Mouse (Mus musculus) left cerebral cortex, adult 2 months (tissue): ENCODE measurements at regions not wholly inside any gene's neighbourhood (a gene's known extent, or its start where the extent isn't known, plus 50 kb on each side); places are given as distances from the start of the nearest gene placed in this dataset.

Source experiments
- DNase-seq, 2 experiments: peaks; one replicate each; pipeline ENCODE4 v3.0.0; 2021 to 2022; ENCODE audit warnings: low spot score in 2 of 2, mixed read lengths in 1 of 2; ENCODE audit errors: extremely low spot score in 1 of 2
- H3K27ac ChIP-seq: fragments of 200-600 bp; 2 replicates; pipeline ENCODE4 v1.8.1; 2022
- H3K4me3 ChIP-seq: fragments of 200-600 bp; 2 replicates; pipeline ENCODE4 v1.8.1; 2022
- CTCF ChIP-seq: fragments of 200-600 bp; IDR thresholded peaks from 2 replicates; pipeline ENCODE4 v1.8.1; 2022; ENCODE audit warnings: antibody characterized with exemption, mild to moderate bottlenecking, moderate library complexity
- intact Hi-C: fragments of 180-260 bp; cut with DNase I; formaldehyde crosslinking; loops from one replicate; pipeline ENCODE4 v1.15.1; 2025

DNA sequence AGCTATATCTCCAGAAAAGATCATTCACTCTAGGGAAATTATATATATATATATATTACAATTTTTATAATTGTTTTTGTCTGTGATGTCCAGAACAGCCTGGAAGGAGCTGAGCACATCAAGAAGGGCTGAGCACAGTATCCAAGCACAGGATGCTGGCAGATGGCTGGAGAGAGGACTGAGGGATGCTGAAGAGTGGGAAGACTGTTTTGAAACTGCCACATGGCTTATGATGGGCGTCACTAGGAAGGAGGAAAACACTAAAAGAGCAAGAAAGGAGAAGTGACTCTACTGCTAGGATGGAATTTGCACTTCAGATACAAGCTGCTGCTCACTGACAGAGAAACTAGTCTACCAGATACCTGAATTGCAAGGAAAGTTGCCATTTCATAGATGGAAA, 50.4 kb upstream of the Atg10 start:
- Histone ChIP-seq H3K4me3 (no peak overlapping the region), H3K27ac (no peak overlapping the region)
- peak in 1 of 2 experiments; percentile 30 for DNase-seq
- intact Hi-C loops, result no loop called here
- no peak for TF ChIP-seq CTCF

DNA sequence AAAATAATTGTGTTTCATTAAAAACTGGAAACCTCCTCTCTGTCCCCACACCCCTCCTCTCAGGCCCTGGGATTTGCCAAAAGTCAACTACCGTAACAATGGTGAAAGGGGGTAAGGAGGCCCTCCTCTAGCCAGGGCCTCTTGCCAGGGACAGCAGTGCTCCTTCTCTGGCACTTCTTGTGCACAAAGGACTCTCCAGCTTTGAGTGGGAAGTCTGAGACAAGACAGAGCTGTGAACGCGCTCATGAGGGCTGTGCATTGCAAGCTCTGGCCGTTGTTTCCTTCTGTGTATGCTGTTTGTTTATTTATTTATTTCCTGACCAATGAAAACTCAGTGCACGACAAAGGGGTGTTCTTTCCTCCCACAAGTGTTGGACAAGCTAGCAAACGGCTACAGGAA, 50.8 kb upstream of the Atg10 start:
- TF ChIP-seq CTCF, result no peak
- Histone ChIP-seq H3K27ac (0 out of 2 replicates have a peak overlapping the region, but pooled peaks have one; percentile 29), H3K4me3 (no peak overlapping the region)
- intact Hi-C loops, result no loop called here
- DNase-seq, result peak in 1 of 2 experiments; percentile 20

DNA sequence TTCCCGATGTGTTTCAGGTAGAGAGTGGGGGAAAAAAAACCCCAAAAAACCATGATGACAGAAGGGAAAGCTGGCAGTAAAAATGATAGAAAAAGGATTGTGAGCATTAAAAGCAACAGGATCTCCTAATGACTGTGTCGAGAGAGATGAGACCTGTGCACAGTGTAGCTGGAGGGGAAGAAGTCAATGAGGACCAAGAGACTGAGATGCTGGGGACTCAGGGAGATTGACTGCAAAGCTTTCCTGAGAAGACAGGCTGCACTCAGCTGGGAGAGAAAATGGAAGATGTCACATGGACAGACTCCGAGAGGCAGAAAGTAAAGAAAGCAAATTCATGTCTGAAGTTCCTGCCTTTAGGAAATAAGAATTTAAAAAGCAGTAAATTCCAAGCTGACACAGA, 55.7 kb upstream of the Atg10 start:
- H3K4me3 ChIP-seq, result no peak overlapping the region
- DNase-seq, result no peak
- intact Hi-C loops, result no loop called here
- H3K27ac ChIP-seq, result no peak overlapping the region
- no peak for TF ChIP-seq CTCF

DNA sequence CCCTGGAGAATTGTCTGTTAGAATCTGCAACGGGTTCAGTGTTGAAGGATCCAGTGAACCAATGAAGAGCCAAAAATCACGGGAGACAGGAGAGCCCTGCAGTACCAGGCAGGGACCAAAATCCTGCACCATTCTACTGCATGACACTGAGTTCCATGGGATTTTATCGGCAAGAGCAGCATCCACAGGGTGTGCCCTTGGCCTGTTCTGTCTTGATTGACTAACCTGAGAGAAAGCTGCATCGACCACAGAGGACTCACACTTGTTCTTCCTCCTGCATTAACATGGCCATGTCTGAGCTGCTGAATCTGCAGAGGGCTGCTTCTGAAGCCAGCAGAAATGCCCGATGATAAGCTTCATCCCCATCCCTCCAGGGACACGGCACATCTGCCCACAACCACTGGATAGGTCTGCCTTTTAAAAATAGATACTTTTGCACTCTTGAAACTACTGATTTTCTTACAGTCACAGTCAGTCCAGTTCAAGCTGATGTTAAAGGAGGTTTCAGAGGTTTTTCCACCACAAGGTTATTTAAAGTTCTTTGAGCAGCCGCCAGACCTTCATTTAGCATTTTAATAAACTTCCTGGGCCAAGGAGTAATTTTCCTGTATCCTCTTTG, 71.9 kb upstream of the Atg10 start:
- Histone ChIP-seq H3K4me3 (no peak overlapping the region), H3K27ac (no peak overlapping the region)
- intact Hi-C loops, result no loop called here
- no peak for DNase-seq
- no peak for TF ChIP-seq CTCF

DNA sequence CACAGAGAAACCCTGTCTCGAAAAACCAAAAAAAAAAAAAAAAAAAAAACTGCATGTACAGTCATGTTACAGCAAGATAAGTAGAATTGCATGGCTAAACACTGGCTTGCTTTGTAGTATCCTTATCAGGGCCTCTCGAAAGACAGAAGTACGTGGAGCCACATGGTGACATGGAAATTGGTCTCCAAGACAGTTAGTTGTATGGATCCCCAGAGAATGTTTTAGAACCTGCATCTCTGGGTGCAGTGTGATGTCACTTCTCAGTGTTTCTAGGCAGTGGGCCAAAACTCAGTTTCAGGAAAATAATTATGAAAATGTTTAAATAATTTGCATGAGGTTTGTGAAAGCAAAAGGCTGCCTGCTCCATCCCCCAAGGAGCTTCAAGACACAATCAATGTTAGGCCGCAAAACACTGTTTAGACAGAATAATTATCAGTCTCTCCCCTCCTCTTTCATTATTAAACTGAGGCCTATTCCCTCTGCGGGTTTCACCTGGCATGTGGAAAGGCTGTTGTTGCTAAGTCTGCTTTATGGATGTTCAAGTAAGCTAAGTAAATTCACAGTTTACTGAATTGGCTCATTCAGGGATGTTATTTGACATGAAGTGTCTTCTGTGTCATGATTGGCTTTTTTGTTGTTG, 72.9 kb upstream of the Atg10 start:
- TF ChIP-seq CTCF, result no peak
- no peak overlapping the region for H3K27ac ChIP-seq
- H3K4me3 ChIP-seq, result no peak overlapping the region
- no peak for DNase-seq
- intact Hi-C loops, result no loop called here

DNA sequence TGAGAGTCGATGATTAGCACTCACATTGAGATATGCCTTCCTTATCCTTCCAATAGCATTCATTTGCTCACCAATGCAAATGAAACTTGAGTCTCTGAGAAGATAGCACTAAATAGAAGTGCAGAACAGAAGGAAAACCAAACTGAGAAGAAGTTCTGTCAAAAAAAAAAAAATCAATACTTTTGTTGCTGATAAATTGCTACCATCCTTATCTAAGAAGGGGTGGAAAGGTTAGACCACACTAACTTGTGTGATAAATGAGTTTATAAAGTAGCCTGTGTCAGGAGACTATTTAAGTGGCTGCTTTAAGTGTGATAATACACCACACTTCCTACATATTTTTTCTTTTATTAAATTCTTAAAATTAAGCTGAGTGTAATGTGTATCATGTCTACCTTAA, 78.1 kb upstream of the Atg10 start:
- no peak for TF ChIP-seq CTCF
- DNase-seq, result no peak
- H3K4me3 ChIP-seq, result no peak overlapping the region
- H3K27ac ChIP-seq, result no peak overlapping the region
- intact Hi-C loops, result no loop called here

DNA sequence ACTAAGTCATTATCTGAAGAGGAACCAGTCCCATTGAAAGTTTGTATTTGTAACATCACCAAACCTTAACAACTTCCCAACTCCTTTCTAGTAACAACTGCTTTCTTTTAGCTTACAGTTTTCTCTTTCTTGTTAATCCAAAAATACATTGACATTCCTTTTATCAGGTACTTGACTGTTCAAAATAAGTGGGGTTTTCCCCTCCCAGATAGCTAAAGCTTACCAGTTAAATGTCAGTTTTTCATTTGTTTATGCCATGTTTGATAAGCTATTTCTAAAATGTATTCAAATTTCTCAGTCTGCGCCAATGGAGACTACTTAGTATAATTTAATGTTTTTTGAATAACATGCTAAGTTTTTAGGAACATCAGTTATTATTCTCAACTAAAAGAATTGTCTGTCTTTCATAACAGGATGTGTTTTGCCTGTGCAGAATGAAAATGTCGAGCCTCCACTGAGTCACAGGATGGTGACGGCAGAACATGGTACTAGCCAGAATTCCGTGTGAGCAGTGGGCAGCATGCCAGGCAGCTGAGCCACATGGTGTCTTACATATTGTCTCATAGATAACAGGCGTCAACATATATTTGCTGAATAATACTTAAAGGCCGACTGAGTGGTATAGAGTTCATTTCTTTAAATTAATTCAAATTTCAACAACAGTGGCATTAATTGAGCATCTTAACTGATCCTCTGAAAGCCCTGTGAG, 82.1 kb upstream of the Atg10 start:
- intact Hi-C loops, result no loop called here
- peak; percentile 17 to 31 for DNase-seq
- Histone ChIP-seq H3K4me3 (no peak overlapping the region), H3K27ac (no peak overlapping the region)
- TF ChIP-seq CTCF, result no peak

DNA sequence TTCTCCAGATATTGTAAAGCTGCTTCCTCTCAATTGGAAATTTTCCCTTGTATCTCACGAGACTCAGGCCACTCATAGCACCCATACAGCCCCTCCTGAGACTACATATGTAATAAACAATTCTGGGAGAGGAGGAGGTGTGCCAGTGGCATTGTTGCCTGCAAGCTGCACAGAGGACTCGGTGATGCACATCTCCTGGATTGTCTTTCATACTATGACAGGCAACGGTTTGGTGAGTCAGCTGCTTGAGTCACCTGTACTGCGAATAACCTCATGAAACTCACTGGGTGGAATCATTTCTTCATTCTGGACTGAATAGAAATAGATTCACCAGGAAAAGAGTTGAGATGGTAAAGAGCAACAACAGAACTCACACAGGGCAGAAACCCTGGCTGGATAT, 82.8 kb upstream of the Atg10 start:
- no peak for TF ChIP-seq CTCF

DNA sequence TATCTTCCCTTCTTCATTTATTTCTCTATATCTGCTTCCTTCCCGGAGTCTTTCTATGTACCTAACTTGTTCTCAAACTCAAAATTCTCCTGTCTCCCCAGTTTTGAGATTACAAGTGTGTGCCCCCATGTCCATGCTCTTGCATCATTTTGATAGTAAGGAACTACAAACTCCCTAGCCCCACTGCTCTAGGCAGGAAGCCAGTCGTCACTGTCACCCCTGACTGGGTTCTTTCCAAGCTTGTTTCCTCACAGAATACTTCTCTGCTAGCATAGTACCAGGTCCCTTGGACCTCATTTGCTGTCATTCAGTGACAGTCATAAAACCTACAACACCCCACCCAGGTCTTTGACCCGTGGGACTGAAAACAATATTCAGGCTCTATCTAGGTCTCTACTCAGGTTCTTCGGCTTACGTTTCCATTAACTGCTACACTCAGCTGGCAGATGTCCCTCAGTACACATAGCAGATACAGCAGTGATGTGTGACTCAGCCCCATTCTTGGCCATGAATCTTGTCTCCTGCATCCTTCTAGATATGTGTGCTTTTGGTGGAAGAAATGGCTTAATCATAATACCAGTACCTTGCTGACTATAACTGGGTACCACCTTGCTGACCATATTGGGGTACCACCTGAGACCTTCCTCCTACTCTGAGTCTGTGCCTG, 89.3 kb upstream of the Atg10 start:
- no peak overlapping the region for H3K4me3 ChIP-seq
- TF ChIP-seq CTCF, result no peak
- intact Hi-C loops, result no loop called here
- DNase-seq, result no peak
- no peak overlapping the region for H3K27ac ChIP-seq

More for the DNA sequence above, 82.8 kb upstream of the Atg10 start:
- Histone ChIP-seq H3K4me3 (no peak overlapping the region), H3K27ac (no peak overlapping the region)
- DNase-seq, result no peak
- intact Hi-C loops, result no loop called here

DNA sequence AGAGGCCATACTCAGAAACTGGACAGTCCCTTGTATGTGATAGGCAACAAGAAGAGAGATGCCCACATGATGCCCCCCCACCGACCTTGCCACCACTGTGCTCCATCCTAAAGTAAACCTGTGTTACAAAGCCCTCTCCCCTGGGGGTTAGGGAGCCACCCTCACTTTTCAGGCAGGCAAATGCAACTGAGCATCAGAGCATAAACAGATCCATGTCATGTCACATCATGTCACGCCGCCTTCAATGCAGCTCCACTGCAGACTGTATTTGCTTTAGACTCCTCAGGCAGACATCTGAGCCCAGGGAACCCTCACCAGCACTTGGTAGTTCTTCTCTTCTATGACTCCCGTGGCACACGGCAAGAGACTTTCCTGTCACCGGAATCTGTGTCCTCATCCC, 98.6 kb upstream of the Atg10 start:
- Histone ChIP-seq H3K4me3 (no peak overlapping the region), H3K27ac (no peak overlapping the region)
- TF ChIP-seq CTCF, result no peak
- intact Hi-C loops, result no loop called here
- no peak for DNase-seq

DNA sequence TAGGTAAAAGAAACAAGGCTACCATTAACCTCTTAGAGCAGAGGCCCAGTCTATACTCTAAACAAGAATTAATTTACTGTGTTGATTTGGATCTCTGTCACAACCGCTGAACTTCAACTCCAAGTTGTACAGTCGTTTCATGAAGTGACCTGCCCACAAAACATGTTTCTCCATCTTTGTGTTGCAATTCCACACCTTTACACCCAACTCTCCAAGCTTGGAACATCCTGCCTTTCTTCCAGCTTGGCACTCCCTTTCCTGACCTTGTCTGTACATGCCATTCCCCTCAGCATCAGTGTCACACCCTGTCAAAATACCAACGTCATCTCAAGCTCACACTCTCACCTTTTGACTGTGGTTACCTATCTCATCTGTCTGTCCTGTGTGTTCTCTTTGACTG, 103.1 kb upstream of the Atg10 start:
- TF ChIP-seq CTCF, result no peak
- no peak overlapping the region for H3K27ac ChIP-seq
- no peak for DNase-seq
- H3K4me3 ChIP-seq, result no peak overlapping the region
- intact Hi-C loops, result no loop called here

DNA sequence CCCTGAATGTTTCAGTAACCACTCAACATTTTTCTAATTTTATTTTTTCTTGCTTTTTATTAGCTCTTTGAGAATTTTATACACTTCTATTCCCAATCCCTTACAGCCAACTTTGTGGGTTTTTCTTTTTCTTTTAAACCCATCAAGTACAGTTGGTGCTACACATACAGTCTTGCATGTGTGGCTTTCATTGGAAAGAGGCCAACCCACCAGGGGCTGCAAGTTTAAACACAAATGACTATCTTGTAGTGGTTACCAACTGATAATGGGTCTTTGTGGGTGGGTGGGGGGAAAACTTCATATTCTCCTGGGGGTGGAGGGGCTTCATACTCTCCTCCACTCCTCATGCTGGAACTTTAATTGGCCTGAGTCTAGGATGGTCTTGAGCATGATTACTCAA, 110.5 kb upstream of the Atg10 start:
- no peak for TF ChIP-seq CTCF
- H3K27ac ChIP-seq, result no peak overlapping the region
- no peak overlapping the region for H3K4me3 ChIP-seq
- intact Hi-C loops, result loop anchor here (1.0 kb wide), 1 partner anchor 10 kb away; no protein-coding TSS in a partner anchor
- no peak for DNase-seq
